Mouse (Mus musculus): Measurements from ENCODE around the gene Fabp2. TPM values are rescaled to one million over a fixed set of nuclear protein-coding genes. Genes with fewer than 3 reads are reported as not detected.

Gene Fabp2
- polyA plus RNA-seq, 1 experiment = not detected

DNA sequence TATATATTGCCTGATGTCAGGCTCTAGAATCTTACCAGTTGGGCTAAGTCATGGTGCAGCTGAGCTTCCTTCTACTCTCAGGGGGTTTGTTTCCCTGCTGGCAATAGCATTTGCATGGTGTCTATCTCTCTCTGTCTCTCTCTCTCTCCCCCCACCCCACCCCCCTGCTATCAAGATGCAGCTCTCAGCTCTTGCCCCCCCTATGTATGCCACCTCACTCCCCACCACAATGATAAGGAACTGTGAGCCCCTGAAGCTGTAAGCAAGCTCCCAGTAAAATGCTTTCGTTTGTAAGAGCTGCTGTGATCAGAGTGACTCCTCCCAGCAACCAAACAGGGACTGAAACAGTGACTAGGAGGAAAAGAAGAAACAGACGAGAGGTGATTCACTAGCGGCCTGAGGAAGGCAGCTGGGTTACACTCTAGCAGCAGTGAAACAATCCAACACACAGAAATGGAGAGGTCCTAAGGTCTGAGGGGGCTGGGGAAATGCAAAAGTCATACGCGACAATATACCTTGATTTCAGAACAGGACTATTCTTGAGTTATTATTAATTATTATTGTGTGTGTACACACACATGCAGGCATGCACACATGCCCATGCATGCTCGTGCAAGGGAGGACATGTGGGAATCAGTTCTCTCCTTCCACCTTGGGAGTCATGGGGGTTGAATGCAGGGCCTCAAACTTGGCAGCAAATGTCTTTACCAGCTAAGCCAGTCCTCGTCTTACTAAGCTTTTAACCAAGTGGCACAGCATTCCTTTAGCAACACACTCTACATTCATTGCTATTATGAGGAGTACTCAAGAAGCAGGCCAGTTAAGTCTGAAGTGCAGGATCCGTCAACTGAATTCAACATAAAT, 25.9 kb downstream of the Fabp2 start:
- no peaks in the 10 kb centered on the region for H3K36me3 ChIP-seq (ENCODE audit: control insufficient read depth, insufficient read depth)
- no peaks in the 10 kb centered on the region for H3K27me3 ChIP-seq (ENCODE audit: control insufficient read depth, insufficient read depth, insufficient read length)
- TF ChIP-seq USF1 (IDR thresholded peaks at IDR 0.05; ENCODE audit: low read depth) (no peak), CEBPB (IDR thresholded peaks at IDR 0.05; ENCODE audit: low read depth) (no peak), MYOD1 (IDR thresholded peaks at IDR 0.05; ENCODE audit: control insufficient read depth, insufficient read length, low read depth) (no peak), CTCF (IDR thresholded peaks at IDR 0.05; ENCODE audit: control insufficient read depth, insufficient read depth, insufficient read length) (no peak), FOSL1 (IDR thresholded peaks at IDR 0.05; ENCODE audit: insufficient read depth, low read length, poor library complexity, severe bottlenecking) (no peak), MYOG (IDR thresholded peaks at IDR 0.05; ENCODE audit: control insufficient read depth, extremely low read depth, insufficient read length) (no peak), MAX (IDR thresholded peaks at IDR 0.05) (no peak)
- H3K4me3 ChIP-seq (ENCODE audit: insufficient read depth, poor library complexity, severe bottlenecking) = no peak overlapping the region
- peaks cover 12% of the 10 kb centered on the region for H3K79me3 ChIP-seq (ENCODE audit: low read depth)
- no peak overlapping the region for H3ac ChIP-seq (ENCODE audit: control insufficient read depth, insufficient read length, low read depth)
- peaks cover 16% of the 10 kb centered on the region for H3K79me2 ChIP-seq (ENCODE audit: control insufficient read depth, insufficient read depth)

DNA sequence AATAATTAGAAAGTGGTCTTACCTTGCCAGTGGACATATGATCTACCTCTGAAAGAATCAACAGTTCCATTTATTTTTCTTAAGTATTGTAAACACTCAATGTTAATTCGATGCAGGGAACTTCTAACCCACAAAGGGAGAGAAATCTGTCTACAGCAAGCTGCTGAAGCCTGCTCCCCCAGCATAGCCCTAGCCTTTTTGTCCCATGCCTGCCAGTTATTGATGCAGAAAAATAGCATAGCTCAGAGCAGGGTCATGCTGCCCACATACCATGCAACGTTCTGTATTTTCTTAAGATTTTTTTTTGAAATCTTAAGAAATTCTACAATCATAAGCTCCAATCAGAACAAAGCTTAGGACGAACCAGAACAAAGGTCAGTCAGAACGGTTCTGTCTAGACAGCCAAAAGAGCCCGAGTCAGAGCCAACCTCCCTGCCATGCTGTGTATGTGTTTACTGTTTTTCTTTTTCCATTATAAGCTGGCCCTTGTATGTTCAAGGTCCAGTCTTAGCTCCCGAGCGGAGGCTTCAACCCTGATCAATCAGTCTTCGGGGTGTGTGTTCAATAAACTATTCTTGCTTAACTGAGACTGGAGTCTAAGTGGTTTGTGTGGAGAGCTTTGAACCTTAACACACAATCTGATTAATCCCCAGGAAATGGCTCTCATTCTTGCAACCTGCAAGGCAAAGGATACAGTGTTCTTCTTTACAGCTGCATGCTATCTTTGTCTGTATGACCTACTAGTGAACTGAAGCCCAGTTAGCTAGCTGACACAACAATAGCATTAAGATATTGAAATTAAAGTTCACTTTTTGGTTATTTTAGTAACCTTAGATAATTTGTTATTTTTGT, 27.0 kb downstream of the Fabp2 start:
- TF ChIP-seq MYOD1 (IDR thresholded peaks at IDR 0.05; ENCODE audit: control insufficient read depth, insufficient read length, low read depth) (no peak), MYOG (IDR thresholded peaks at IDR 0.05; ENCODE audit: control insufficient read depth, extremely low read depth, insufficient read length) (no peak), MAX (IDR thresholded peaks at IDR 0.05) (no peak), FOSL1 (IDR thresholded peaks at IDR 0.05; ENCODE audit: insufficient read depth, low read length, poor library complexity, severe bottlenecking) (no peak), CEBPB (IDR thresholded peaks at IDR 0.05; ENCODE audit: low read depth) (no peak), CTCF (IDR thresholded peaks at IDR 0.05; ENCODE audit: control insufficient read depth, insufficient read depth, insufficient read length) (no peak)
- Histone ChIP-seq H3K4me3 (ENCODE audit: insufficient read depth, poor library complexity, severe bottlenecking) (no peak overlapping the region), H3K36me3 (ENCODE audit: control insufficient read depth, insufficient read depth) (peaks cover 6% of the 10 kb centered on the region), H3K79me2 (ENCODE audit: control insufficient read depth, insufficient read depth) (peaks cover 25% of the 10 kb centered on the region), H3K27me3 (ENCODE audit: control insufficient read depth, insufficient read depth, insufficient read length) (no peaks in the 10 kb centered on the region), H3K79me3 (ENCODE audit: low read depth) (peaks cover 23% of the 10 kb centered on the region), H3ac (ENCODE audit: control insufficient read depth, insufficient read length, low read depth) (no peak overlapping the region)

DNA sequence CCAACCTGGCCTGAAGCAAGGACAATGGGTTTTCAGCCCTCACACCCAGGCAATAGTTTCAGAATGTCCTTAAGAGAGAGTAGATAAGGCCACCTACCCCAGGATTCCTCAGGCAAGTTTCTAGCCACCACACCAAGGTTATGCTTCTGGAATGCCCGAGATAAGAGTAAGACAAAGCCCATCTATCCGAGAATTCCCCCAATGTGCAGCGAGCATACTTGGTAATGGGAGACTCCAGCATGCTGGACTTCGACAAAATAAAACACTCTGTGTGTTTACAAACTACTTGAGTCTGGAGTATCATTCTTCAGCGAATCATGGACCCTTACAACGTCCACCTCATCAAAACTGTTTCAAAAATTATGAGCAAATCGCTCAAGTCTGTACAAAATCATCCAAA, 28.3 kb downstream of the Fabp2 start:
- peaks cover 23% of the 10 kb centered on the region for H3K79me3 ChIP-seq (ENCODE audit: low read depth)
- H3K4me3 ChIP-seq (ENCODE audit: insufficient read depth, poor library complexity, severe bottlenecking) = no peak overlapping the region
- peaks cover 13% of the 10 kb centered on the region for H3K36me3 ChIP-seq (ENCODE audit: control insufficient read depth, insufficient read depth)
- peaks cover 31% of the 10 kb centered on the region for H3K79me2 ChIP-seq (ENCODE audit: control insufficient read depth, insufficient read depth)
- no peaks in the 10 kb centered on the region for H3K27me3 ChIP-seq (ENCODE audit: control insufficient read depth, insufficient read depth, insufficient read length)
- TF ChIP-seq CEBPB (IDR thresholded peaks at IDR 0.05; ENCODE audit: low read depth) (no peak), MYOD1 (IDR thresholded peaks at IDR 0.05; ENCODE audit: control insufficient read depth, insufficient read length, low read depth) (no peak), MAX (IDR thresholded peaks at IDR 0.05) (no peak), CTCF (IDR thresholded peaks at IDR 0.05; ENCODE audit: control insufficient read depth, insufficient read depth, insufficient read length) (no peak), MYOG (IDR thresholded peaks at IDR 0.05; ENCODE audit: control insufficient read depth, extremely low read depth, insufficient read length) (no peak), USF1 (IDR thresholded peaks at IDR 0.05; ENCODE audit: low read depth) (no peak), FOSL1 (IDR thresholded peaks at IDR 0.05; ENCODE audit: insufficient read depth, low read length, poor library complexity, severe bottlenecking) (no peak)
- no peak overlapping the region for H3ac ChIP-seq (ENCODE audit: control insufficient read depth, insufficient read length, low read depth)

DNA sequence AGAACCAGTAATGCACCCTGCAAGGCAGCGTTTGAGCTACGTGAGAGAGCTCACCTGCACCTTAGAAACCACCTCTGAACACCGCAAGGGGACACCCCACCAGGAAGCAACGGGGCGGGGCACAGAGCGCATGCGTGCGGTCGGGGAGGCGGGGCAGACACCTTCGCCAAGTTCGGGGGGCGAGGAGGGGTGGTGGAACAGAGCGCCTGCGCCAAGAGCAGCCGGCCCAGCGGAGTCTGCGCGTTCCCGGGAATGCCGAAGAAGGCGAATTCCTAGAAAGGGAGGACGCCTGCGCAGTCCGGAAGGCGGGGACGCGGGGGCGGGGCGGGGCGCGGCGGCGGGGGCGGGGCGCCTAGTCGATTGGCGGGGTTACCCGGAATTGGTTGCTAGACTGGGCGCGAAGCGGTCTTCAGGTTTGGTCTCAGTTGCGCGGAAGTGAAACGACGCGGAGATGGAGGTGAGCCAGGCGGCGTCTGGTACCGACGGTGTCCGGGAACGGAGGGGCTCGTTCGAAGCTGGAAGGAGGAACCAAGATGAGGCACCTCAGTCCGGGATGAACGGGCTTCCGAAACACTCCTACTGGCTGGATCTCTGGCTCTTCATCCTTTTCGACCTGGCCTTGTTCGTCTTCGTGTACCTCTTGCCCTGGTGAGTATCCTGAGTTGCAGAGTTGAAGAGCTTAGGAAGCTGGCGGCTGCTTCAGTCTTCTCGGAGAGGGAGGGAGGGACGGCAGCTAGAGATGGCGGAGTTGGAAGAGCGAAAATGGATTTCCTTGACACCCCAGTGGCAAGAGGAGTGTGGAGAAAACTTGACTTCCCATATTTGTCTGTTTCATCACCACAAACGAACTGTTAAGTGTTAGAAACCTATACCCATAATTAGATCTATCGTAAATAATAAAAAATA, 29.4 kb downstream of the Fabp2 start, which contains the start of gene 1810037I17Rik:
Gene 1810037I17Rik, plus strand, starts transcription at position 195 of the 906 bp plus-strand sequence.
- H3K36me3 ChIP-seq (ENCODE audit: control insufficient read depth, insufficient read depth) = peaks cover 13% of the 10 kb centered on the region
- peak within 1 kb of the TSS; percentile 56 for H3K4me3 ChIP-seq (ENCODE audit: insufficient read depth, poor library complexity, severe bottlenecking)
- TF ChIP-seq MAX (IDR thresholded peaks at IDR 0.05) (peak; percentile 35), MYOG (IDR thresholded peaks at IDR 0.05; ENCODE audit: control insufficient read depth, extremely low read depth, insufficient read length) (no peak)
- H3K79me2 ChIP-seq (ENCODE audit: control insufficient read depth, insufficient read depth) = peaks cover 31% of the 10 kb centered on the region
- H3K79me3 ChIP-seq (ENCODE audit: low read depth) = peaks cover 23% of the 10 kb centered on the region
- no peaks in the 10 kb centered on the region for H3K27me3 ChIP-seq (ENCODE audit: control insufficient read depth, insufficient read depth, insufficient read length)
- peak within 1 kb of the TSS; percentile 81 for H3ac ChIP-seq (ENCODE audit: control insufficient read depth, insufficient read length, low read depth)

DNA sequence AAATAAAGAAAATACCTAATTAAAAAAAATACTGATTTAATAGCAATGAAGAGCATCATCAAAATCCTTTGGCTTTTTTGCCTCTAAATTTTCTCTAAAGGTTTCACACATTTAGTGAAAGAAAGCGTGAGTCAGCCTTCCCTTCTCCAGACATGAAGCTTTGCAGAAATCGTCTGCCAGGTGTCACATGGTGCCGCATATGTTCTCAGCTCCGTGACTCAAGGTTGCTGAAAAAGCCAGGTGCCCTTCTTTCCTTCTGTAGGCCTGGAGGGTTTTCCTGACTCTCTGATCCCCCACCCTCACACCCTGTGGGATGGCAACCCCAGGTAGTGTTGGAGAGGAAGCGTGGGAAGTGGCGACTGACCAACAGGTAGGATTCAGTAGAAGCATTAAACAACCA, 34.9 kb downstream of the Fabp2 start:
- Histone ChIP-seq H3K27me3 (ENCODE audit: control insufficient read depth, insufficient read depth, insufficient read length) (no peaks in the 10 kb centered on the region), H3K79me2 (ENCODE audit: control insufficient read depth, insufficient read depth) (peaks cover 26% of the 10 kb centered on the region), H3K4me3 (ENCODE audit: insufficient read depth, poor library complexity, severe bottlenecking) (no peak overlapping the region), H3ac (ENCODE audit: control insufficient read depth, insufficient read length, low read depth) (no peak overlapping the region), H3K79me3 (ENCODE audit: low read depth) (peaks cover 19% of the 10 kb centered on the region), H3K36me3 (ENCODE audit: control insufficient read depth, insufficient read depth) (peaks cover 28% of the 10 kb centered on the region)
- TF ChIP-seq CEBPB (IDR thresholded peaks at IDR 0.05; ENCODE audit: low read depth) (no peak), MAX (IDR thresholded peaks at IDR 0.05) (no peak), FOSL1 (IDR thresholded peaks at IDR 0.05; ENCODE audit: insufficient read depth, low read length, poor library complexity, severe bottlenecking) (no peak), MYOD1 (IDR thresholded peaks at IDR 0.05; ENCODE audit: control insufficient read depth, insufficient read length, low read depth) (no peak), MYOG (IDR thresholded peaks at IDR 0.05; ENCODE audit: control insufficient read depth, extremely low read depth, insufficient read length) (no peak), CTCF (IDR thresholded peaks at IDR 0.05; ENCODE audit: control insufficient read depth, insufficient read depth, insufficient read length) (no peak), USF1 (IDR thresholded peaks at IDR 0.05; ENCODE audit: low read depth) (no peak)

Data from C2C12 (cell line).